ENCODE assay signal across 13 mouse cellular contexts in genomic region chr6:5026772-5027171, GRCm38 (mm10).
"Had no signal": no experiment of that assay in that cellular context is flagged by ENCODE, and none has a peak within 500 bp of the region (broad histone marks: within the 10 kb centered on the region; RNA-seq: fewer than 3 reads in every experiment).

No protein-coding gene starts in this region.

- H3K9me3 ChIP-seq: megakaryocyte, embryonic 14.5 days; midbrain, embryonic 12.5 days had no signal

- H3K27me3 ChIP-seq: midbrain, embryonic 12.5 days had no signal

- H3K36me3 ChIP-seq: midbrain, embryonic 12.5 days had no signal

- DNase-seq: kidney, postnatal 25 days; layer of hippocampus, adult 9-11 months; liver, postnatal 0 days; lung, embryonic 14.5 days; lung, postnatal 36 days; thymus, adult 2 months; thymus, postnatal 14 days; thymus, postnatal 4 days had no signal

- H3K9ac ChIP-seq: liver, embryonic 14.5 days; liver, postnatal 0 days; lung, embryonic 14.5 days; midbrain, embryonic 12.5 days had no signal

- H3K27ac ChIP-seq: kidney, postnatal 0 days; liver, embryonic 14.5 days; midbrain, embryonic 12.5 days had no signal

- H3K4me3 ChIP-seq: layer of hippocampus, adult 2 months; megakaryocyte, embryonic 14.5 days; midbrain, embryonic 12.5 days had no signal
